Mouse (Mus musculus) megakaryocyte, embryonic 14.5 days (primary cell): ENCODE measurements around the gene Ganc. TPM values are rescaled to one million over a fixed set of nuclear protein-coding genes. Genes with fewer than 3 reads are reported as not detected.

Experiments used
- H3K27me3 ChIP-seq: replicated peaks from 2 replicates; pipeline ENCODE3; 2012; ENCODE audit warnings: inconsistent platforms
- H3K36me3 ChIP-seq: replicated peaks from 2 replicates; pipeline ENCODE3; 2012; ENCODE audit warnings: low read length, inconsistent platforms, mixed read lengths
- H3K4me1 ChIP-seq: 2 replicates; pipeline ENCODE4 v1.6.1; 2012; ENCODE audit warnings: inconsistent platforms
- H3K4me3 ChIP-seq: replicated peaks from 2 replicates; pipeline ENCODE3; 2012; ENCODE audit warnings: moderate library complexity, mild to moderate bottlenecking, inconsistent platforms
- H3K9me3 ChIP-seq: 2 replicates; pipeline ENCODE4 v1.6.1; 2012; ENCODE audit warnings: inconsistent platforms
- FLI1 ChIP-seq: IDR thresholded peaks from 2 replicates; pipeline ENCODE4 v1.6.1; 2012; ENCODE audit warnings: low read length, inconsistent platforms, mixed read lengths
- GATA1 ChIP-seq: IDR thresholded peaks from 3 replicates; pipeline ENCODE4 v1.6.1; 2012; ENCODE audit warnings: mixed read lengths, low read length, inconsistent platforms, borderline replicate concordance
- polyA plus RNA-seq: library from polyadenylated mRNA; stranded (reverse); fragments of >175 nt; gene quantifications from 2 replicates; pipeline ENCODE4 v1.2.3, GENCODE M21; 2012; ENCODE audit warnings: low replicate concordance; ENCODE audit not compliant: insufficient read depth

Gene Ganc
- polyA plus RNA-seq, 1 experiment: 0.86 TPM

DNA sequence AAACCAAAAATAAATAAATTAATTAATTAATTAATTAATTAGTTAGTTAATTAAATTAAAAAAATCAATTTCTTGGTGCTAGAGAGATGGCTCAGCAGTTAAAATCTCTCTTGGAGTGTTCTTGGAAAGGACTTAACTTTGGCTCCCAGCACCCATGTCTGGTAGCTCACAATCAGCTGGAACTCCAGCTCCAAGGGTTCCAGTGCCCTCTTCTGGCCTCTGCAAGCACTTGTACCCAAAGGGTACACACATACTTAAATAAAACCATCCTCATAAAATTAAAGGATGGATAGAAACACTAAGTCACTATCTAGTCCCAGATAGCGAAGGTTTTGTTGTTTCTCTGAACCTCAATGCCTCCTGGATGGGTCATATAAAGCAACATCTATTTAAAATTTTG lies 43.6 kb downstream of the Ganc start:
- Histone ChIP-seq H3K9me3 (no peaks in the 10 kb centered on the region), H3K4me1 (peaks cover 31% of the 10 kb centered on the region), H3K27me3 (no peaks in the 10 kb centered on the region), H3K4me3 (no peak overlapping the region), H3K36me3 (peaks cover 41% of the 10 kb centered on the region)
- TF ChIP-seq GATA1: no peak
- TF ChIP-seq FLI1: no peak

DNA sequence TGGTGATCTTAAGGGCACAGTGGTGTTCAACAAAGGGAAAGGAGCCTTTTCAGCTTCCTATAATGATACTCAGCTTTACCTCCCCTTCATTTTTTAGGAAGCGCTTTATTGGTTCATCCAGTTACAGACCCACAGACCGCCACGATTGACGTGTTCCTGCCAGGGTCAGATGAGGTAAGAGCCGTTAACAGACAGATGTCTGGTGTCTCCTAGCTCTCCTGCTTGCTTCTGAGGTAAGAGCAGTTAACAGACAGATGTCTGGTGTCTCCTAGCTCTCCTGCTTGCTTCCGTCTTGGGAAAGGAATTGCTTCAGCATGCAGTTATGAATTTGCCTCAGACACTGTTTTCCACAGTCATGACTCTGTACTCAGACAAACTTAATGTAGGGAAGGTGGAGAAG lies 47.0 kb downstream of the Ganc start:
- TF ChIP-seq FLI1: no peak
- no peak for TF ChIP-seq GATA1
- Histone ChIP-seq H3K4me3 (no peak overlapping the region), H3K27me3 (no peaks in the 10 kb centered on the region)

DNA sequence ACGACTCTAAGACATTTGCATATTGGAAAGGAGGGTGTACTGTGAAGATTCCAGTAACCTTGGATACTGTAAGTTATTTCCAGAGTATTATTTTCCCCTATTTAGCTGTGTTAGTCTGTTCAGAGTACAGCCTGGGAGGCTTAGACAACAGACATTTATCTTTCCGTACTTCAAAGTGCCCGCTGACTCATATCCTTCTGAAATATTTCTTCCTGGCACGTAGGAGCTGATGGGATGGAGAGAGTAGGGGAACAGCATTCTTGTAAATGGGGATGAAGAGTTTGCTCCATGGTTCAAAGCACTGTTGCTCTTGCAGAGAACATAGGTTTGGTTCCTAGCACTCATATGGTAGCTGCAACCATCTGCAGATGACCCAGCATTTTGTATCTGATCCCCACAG lies 48.9 kb downstream of the Ganc start:
- Histone ChIP-seq H3K27me3 (no peaks in the 10 kb centered on the region), H3K36me3 (peaks cover 61% of the 10 kb centered on the region), H3K4me1 (peaks cover 36% of the 10 kb centered on the region), H3K9me3 (peaks cover 4% of the 10 kb centered on the region), H3K4me3 (no peak overlapping the region)
- no peak for TF ChIP-seq GATA1
- TF ChIP-seq FLI1: no peak

More for the DNA sequence above, 47.0 kb downstream of the Ganc start:
- H3K36me3 ChIP-seq: peaks cover 51% of the 10 kb centered on the region
- peaks cover 45% of the 10 kb centered on the region for H3K4me1 ChIP-seq
- peaks cover 4% of the 10 kb centered on the region for H3K9me3 ChIP-seq

DNA sequence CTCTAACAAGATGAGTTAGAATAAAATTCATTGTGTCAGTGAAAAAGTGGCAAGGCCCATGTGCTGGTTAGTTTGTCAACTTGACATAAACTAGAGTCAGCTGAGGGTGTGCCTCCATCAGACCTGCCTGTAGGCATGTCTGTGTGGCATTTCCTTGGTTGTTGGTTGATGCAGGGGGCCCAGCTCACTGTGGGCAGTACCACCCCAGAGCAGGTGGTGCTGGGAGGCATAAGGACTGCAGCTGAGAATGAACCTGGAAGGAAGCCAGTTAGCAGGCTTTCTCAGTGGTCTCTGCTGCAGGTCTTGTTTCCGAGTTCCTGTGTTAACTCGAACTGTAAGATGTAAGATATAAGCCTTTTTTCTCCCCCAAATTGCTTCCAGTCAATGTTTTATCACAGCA lies 51.3 kb downstream of the Ganc start:
- no peak overlapping the region for H3K4me3 ChIP-seq
- peaks cover 4% of the 10 kb centered on the region for H3K9me3 ChIP-seq
- peaks cover 65% of the 10 kb centered on the region for H3K36me3 ChIP-seq
- peaks cover 36% of the 10 kb centered on the region for H3K4me1 ChIP-seq
- no peaks in the 10 kb centered on the region for H3K27me3 ChIP-seq
- TF ChIP-seq GATA1: no peak
- no peak for TF ChIP-seq FLI1

DNA sequence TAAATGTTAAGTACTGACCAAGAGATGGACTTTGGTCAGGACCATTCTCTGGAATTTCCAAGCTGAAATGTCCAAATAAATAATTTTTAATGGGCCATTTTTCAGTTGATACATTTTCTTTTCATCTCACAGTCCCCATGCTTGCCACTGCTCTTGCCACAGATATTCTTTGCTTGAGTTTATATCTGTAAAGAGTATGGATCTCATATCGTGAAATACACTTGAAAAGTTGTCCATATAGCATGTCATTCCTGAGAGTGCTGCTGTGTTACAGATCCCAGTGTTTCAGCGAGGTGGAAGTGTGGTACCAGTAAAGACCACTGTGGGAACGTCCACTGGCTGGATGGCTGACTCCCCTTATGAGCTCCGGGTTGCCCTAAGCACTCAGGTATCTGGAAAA lies 52.0 kb downstream of the Ganc start, which contains the start of gene Capn3:
TSS of gene Capn3 (plus strand) at position 301 of the 400 bp plus-strand sequence.
- TF ChIP-seq FLI1 (no peak), GATA1 (no peak)
- Histone ChIP-seq H3K27me3 (no peaks in the 10 kb centered on the region), H3K4me1 (peaks cover 35% of the 10 kb centered on the region), H3K9me3 (peaks cover 4% of the 10 kb centered on the region), H3K36me3 (peaks cover 62% of the 10 kb centered on the region), H3K4me3 (no peak within 1 kb of the TSS)

DNA sequence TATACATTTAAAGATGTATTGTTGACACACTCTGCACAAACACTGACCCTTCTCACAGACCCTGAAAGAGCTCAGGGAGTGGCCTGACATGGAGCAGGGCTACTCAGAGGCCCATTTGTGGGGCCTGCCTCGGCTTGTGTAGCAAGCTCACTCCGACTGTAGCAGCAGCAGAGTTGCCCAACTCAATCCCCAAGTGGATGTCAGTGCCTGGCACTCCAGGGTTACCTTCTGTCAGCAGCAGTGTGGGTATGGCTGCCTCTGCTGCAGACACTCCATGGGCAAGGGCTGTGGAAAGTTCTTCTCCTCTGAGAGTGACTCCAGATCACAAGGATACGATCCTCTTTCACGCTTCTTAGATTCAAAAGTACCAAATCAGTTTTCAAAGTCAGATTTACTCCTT lies 56.5 kb downstream of the Ganc start:
- Histone ChIP-seq H3K27me3 (peaks cover 6% of the 10 kb centered on the region), H3K4me1 (peaks cover 22% of the 10 kb centered on the region), H3K9me3 (peaks cover 6% of the 10 kb centered on the region), H3K4me3 (no peak overlapping the region), H3K36me3 (peaks cover 47% of the 10 kb centered on the region)
- no peak for TF ChIP-seq GATA1

DNA sequence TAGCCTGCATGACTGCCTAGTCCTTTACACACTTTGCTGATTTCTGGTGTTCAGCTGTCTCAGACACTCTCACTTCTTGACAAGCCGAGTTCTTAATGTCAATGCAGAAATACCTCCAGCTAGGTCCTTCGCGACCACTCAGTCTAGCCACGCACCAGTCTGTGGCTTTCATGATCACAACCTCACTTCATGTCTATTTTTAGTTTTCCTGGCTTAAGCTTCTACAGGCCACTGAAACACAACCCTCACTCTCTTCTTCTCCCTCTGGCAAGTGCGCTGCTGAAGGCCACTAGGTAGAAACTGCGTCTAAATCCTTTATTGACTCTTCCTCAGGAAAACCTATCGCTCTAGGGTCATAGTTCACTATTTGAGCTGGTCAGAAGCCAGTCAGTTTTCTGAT lies 59.6 kb downstream of the Ganc start:
- Histone ChIP-seq H3K9me3 (peaks cover 6% of the 10 kb centered on the region), H3K4me1 (peaks cover 48% of the 10 kb centered on the region), H3K36me3 (peaks cover 26% of the 10 kb centered on the region), H3K4me3 (no peak overlapping the region), H3K27me3 (peaks cover 14% of the 10 kb centered on the region)
- no peak for TF ChIP-seq FLI1
- no peak for TF ChIP-seq GATA1

DNA sequence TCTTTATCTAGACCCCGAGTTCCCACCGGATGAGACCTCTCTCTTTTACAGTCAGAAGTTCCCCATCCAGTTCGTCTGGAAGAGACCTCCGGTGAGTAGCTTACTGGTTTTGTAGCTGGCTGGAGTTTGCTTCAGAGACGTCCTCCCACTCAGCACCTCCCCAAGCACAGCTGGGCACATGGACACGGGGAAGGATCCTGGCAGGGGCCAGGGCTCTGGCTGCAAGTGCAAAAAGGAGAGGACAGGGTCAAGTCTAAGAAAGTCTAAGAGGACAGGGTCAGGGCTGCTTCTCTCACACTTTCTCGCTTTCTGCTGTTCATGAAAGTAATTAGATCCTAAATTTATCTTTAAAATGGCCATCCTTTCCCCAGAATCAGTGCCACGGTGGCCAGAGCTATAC lies 60.4 kb downstream of the Ganc start:
- Histone ChIP-seq H3K9me3 (peaks cover 6% of the 10 kb centered on the region), H3K4me3 (no peak overlapping the region), H3K36me3 (peaks cover 26% of the 10 kb centered on the region), H3K4me1 (peaks cover 56% of the 10 kb centered on the region), H3K27me3 (peaks cover 14% of the 10 kb centered on the region)
- TF ChIP-seq FLI1 (no peak), GATA1 (no peak)

DNA sequence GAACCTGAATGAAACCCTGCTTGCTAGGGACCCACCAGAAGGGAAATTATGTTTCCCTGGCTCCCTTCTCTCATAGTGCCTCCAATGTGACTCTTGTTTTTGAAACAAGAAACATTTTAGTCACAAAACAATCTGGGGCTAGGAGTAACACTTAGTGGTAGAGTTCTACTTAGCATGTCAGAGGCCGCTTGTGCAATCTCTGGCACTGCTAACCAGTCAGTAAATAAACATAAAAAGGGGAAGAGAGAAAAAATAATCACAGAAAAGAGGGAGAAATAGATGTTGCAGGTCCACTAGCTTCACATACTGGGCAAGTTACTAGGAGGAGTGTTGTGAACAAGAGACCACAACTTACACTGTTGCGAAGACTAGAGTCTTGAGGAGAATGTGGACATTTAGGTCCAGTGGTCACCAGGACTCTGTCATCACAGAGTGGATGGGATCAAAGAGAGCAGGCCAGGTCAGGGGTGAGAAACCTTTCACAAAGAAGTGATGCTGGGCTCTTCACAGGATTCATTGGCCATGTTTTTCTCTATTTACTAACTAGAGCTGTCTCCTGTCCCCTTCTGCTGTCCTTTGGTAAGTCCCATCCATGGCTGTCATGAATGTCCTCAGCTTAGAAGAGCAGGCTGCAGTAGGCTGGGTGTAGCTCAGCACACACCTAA lies 61.2 kb downstream of the Ganc start:
- TF ChIP-seq GATA1 (no peak), FLI1 (no peak)
- H3K27me3 ChIP-seq: peaks cover 14% of the 10 kb centered on the region
- H3K4me3 ChIP-seq: peak overlapping the region; percentile 29
- peaks cover 23% of the 10 kb centered on the region for H3K36me3 ChIP-seq
- peaks cover 6% of the 10 kb centered on the region for H3K9me3 ChIP-seq
- peaks cover 64% of the 10 kb centered on the region for H3K4me1 ChIP-seq

DNA sequence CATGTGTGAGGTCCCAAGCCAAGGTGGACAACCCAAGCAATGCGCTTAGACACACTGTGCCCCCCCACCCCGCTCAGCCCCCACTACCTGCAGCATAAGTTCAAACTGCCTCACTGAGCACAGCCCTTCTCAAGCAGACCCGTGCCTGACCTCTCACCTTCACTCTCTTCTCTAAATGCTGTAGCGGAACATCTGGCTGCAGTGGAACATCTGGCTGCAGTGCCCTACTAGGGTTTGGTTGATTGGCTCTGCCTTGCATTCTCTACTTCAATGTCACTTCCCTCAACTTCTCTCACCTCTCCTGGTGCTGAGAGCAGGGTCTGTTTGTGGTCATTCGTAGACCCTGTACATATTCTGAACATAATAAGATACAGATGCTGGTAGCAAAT lies 61.7 kb downstream of the Ganc start:
- TF ChIP-seq FLI1: no peak
- no peak for TF ChIP-seq GATA1
- H3K36me3 ChIP-seq: peaks cover 18% of the 10 kb centered on the region
- peaks cover 14% of the 10 kb centered on the region for H3K27me3 ChIP-seq
- peak overlapping the region; percentile 29 for H3K4me3 ChIP-seq
- peaks cover 68% of the 10 kb centered on the region for H3K4me1 ChIP-seq
- H3K9me3 ChIP-seq: peaks cover 6% of the 10 kb centered on the region

DNA sequence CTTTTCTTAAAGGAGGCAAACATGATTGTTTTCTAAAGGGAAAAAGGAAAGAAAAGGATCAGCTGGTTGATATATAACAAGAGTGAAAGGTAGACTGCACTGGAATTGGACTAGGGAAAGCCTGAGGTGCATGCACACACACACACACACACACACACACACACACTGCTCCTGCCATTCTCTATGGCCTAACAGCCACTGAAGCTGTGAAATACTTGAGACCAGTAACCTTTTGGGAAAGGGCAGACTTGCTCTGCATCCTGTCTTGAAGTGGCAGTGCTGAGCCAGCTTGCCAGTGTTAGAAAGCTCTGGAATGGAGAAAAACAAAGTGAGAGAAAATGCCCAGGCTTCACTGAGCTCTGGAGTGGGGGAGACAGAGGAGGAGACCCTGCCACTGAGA lies 64.3 kb downstream of the Ganc start:
- H3K9me3 ChIP-seq: no peaks in the 10 kb centered on the region
- no peaks in the 10 kb centered on the region for H3K36me3 ChIP-seq
- TF ChIP-seq FLI1 (no peak), GATA1 (no peak)
- H3K4me1 ChIP-seq: peaks cover 73% of the 10 kb centered on the region
- no peak overlapping the region for H3K4me3 ChIP-seq
- H3K27me3 ChIP-seq: peaks cover 14% of the 10 kb centered on the region
